Mouse (Mus musculus): ENCODE results near the gene Bri3.

The Bri3 gene

GRCm38 (mm10) chr5:144267535-144268241 is 23.5 kb downstream of the Bri3 start:
- DNase-seq: no peak

GRCm38 (mm10) chr5:144269926-144270325 is 25.7 kb downstream of the Bri3 start:
- DNase-seq: no peak

GRCm38 (mm10) chr5:144270420-144270819 is 26.2 kb downstream of the Bri3 start:
- no peak for DNase-seq

DNA sequence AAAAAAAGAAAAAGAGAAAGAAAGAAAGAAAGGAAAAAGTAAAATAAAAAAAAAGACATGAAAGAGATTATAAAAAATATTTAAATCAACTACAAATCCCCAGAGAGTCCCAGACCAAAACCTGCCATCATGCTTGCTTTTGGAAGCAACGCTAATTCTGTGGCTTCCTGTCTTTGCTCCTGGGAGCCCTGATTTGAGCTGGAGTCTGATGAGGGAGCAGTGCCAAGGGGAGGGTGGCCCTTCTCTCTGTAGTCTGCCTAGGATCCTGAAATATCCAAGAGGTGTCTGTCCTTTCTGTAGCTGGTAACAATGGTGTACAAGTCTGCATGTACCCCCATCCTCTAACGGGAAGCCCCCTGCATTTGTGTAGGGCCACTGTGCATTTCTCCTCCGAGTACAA is 26.9 kb downstream of the Bri3 start:
- DNase-seq: no peak

- DNase-seq: no peak
Observed at GRCm38 (mm10) chr5:144271772-144272171, 27.5 kb downstream of the Bri3 start.

GRCm38 (mm10) chr5:144274904-144275303 is 30.7 kb downstream of the Bri3 start:
- DNase-seq: no peak

DNA sequence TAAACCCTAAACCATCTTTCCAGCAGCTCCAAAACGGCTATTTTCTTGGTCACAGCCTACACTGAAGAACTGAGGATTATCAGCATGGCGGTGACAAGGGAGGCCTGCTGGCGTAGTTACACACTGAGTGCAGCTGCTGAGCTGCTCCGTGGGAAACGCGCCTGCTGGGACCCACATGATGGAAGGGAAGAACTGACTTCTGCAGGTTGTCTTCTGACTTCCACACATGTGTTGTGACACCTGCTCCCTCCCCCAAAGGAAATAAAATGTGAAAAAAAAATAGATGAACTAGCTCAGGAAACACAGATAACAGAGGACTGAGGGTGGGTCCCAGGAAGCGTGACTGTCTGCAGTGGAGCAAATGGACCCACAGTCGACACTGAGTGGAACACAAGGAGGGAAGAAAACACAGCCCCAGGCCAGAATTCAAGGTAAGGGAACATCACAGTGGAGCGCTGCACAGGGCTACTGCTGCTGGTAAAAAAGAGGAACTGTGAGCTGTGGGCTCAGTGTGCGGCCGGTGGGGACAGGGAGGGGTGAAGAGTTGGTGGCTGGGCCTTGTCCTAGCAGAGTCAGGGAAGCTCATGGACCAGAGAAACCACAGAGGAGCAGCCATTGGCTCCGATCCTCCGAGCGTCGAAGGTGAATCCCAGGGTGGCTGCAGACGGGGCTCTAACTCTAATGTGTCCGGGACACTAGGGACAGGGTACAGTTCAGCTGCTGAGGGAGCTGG is 32.8 kb downstream of the Bri3 start:
- DNase-seq: peak; percentile 38

- DNase-seq: no peak
Observed at GRCm38 (mm10) chr5:144278374-144278960, 34.2 kb downstream of the Bri3 start.

DNA sequence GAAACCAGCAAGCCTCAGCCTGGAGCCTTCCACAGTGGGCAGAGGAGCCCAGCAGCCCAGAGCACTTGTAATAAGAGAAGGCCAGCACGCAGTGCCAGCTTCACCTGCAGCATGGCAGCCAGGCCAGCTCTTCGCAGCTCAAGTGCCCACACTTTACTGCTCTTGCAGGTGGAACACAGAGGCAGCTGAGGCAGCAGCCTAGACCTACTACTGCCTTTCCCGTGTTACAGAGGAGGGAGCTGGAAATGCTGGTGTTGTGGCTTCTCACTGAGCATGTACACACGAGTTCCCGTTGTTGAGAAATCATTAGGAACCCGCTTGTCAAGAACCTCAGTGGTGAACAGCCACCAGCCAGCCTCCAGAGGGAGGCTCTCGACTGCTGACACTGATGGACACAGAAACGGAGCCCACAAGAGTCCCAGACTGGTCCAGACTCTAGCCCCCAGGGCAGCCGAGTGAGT is 34.9 kb downstream of the Bri3 start:
- no peak for DNase-seq

GRCm38 (mm10) chr5:144279926-144280325 is 35.7 kb downstream of the Bri3 start:
- DNase-seq: no peak

- no peak for DNase-seq
Observed at GRCm38 (mm10) chr5:144282470-144283260, 38.4 kb downstream of the Bri3 start.

DNA sequence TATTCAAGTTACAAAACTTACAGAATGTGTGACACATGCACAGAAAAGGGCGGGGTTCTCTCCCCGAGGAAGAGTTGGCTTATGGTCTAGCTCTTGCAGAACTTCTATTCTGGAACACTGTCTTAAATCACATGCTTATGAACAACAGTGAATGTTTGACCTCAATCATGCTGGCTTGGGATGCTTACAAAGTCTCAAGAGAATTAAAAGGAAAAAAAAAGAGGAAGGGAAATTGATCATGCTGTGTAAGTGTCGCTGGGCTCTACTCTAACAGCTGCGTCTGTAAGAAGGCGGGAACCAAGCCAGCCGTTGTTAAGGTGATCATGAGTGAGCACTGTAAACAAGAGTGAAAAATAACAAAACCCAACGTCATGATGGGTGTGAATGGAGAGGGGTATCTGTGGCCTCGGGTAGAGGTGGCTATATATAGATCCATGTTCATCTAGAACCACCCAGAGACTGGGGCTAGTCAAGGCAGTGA is 39.4 kb downstream of the Bri3 start:
- no peak for DNase-seq

GRCm38 (mm10) chr5:144284599-144284998 is 40.4 kb downstream of the Bri3 start:
- no peak for DNase-seq

DNA sequence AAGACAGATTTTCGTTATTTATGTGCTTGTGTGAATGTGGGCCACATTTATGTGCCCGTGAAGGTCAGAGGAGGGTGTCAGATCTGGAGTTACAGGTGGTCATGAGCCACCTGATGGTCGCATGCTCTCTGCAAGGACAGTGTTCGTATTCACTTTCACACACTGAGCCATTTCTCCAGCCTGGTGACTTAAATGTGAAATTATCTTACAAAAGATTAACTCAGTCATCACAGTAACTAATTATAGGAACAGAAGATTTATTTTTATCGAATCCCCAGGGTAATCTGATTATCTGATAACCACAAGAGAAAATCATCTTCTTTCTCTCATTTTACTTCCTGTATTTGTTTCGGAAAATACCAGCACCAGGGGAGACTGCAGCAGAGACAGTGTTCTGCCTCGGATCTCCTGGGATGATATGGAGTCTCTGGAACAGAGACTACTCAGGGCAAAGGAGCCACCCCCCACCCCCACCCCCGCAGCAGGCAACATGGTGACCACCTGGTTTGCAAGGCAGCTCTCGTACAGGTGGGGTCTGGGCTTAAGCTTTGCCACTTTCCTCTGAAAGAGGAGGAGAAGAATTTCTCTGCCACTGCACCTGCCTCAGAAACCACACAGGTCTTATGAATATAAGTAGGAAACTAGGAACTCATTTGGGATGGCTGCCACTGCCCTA is 42.5 kb downstream of the Bri3 start:
- DNase-seq: no peak

DNA sequence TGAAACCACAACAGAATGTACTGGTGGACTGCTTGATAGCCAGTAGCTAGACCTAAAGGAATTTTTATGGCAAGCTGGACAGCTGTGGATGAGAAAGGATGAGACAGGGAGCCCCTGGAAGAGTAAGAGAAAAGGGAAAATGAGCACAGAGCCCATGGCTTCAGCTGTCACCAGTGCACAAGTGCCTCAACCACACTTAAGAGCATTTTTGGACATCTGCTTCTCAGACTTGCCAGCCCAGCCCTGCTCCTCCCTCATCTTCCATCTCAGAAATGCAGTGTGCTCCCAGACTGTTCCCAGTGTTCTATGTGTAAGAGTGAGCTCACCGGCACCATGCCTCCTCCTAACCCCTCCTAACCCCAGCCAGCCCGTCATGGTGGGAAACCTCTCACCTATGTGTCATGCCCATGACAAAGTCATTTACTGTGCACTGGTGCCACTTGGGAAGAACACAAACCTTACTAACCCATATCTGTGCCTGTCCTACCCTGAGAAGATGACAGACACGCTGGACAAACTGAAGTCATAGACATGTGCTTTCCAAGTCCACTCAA is 43.1 kb downstream of the Bri3 start:
- DNase-seq: no peak

DNA sequence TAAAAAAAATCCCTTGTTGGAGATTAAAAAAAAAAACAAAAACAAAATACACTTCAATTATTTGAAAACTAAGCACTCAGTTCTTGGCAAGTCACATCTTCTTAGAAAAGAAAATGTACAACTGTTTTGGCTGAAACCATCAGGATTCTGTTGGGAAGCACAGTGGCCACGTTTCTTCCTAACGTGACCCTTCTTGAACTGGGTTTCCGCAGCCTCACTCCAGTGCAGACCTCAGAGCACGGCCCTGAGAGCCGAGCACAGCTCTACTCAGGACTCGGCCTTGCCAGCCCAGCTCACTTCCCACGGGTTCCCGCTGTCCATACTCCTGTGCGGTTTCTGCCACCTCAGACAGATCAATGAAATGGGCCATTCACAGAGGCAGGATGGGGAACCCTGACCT is 44.2 kb downstream of the Bri3 start:
- no peak for DNase-seq

- DNase-seq: no peak
Observed at GRCm38 (mm10) chr5:144289769-144290440, 45.7 kb downstream of the Bri3 start.

- DNase-seq: no peak
Observed at GRCm38 (mm10) chr5:144294908-144295307, 50.7 kb downstream of the Bri3 start.

DNA sequence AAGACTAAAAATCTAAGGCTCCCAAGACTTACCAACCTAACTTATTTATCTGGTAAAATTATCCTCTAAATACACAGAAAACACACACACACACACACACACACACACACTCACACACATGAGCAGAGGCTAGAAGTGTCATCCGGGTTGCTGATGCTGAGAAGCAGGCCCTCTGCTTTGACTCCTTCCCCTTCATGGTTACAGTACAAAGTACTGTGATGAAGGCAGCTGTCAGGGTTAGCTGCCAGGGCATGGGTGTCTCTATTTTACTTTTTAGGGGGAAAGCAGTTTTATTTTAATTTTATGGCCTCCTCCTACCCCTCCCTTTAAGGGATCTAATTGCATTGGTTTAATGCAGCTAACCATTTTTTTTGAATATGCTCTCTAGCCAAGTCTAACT is 51.1 kb downstream of the Bri3 start:
- DNase-seq: no peak

DNA sequence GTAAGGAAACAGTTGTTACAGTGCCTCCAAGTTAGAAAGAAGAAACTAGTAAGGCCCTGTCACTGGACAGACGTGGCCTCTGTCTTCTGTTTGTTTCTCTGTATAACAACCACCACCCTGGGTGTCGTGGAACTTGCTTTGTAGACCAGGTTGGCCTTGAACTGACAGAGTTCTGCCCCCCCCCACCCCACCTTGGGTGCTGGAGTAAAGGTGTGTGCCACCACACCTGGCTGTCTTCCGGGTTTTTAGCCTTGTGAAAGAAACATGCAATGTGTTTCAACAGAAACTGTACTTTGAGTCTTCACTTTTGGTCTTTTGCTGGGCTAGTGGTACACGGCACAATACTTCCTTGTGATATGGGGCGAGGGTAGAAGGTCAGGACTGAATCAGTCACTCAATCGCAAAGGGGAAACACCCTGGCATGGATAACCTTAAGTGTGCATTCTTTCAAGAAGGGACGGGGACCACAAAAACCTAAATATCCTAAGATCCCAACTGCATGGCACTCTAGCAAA is 51.9 kb downstream of the Bri3 start:
- no peak for DNase-seq

- DNase-seq: no peak
Observed at GRCm38 (mm10) chr5:144303071-144303470, 58.8 kb downstream of the Bri3 start.

Measured in thymus, postnatal 4 days (tissue).